Mouse (Mus musculus): ENCODE results near the gene Tspan8.

Tspan8 gene

DNA sequence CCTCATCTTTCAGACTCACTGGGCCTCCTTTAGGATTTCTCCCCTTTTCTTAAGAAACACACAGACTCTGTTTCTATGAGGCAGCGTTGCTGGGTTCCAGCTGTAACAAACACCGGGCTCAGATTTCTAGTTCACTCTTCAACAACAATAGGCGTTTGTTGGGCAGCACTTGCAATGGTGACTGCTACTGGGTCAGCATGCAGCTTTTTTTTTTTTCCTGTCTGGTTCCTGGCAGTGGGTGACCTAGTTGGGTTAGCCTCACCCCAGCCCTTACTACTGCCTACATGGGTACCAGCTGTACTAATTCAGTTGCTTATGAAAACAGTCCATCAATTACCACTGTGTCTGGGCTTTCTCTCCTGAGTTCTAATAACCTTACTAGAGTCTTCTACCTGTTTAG is 14.1 kb downstream of the Tspan8 start:
- no peak for DNase-seq (ENCODE audit: extremely low read depth, low read depth)

GRCm38 (mm10) chr10:115834017-115834416 is 17.4 kb downstream of the Tspan8 start:
- DNase-seq (ENCODE audit: extremely low read depth, low read depth): no peak

GRCm38 (mm10) chr10:115846930-115847329 is 30.3 kb downstream of the Tspan8 start:
- DNase-seq (ENCODE audit: extremely low read depth, low read depth): no peak

DNA sequence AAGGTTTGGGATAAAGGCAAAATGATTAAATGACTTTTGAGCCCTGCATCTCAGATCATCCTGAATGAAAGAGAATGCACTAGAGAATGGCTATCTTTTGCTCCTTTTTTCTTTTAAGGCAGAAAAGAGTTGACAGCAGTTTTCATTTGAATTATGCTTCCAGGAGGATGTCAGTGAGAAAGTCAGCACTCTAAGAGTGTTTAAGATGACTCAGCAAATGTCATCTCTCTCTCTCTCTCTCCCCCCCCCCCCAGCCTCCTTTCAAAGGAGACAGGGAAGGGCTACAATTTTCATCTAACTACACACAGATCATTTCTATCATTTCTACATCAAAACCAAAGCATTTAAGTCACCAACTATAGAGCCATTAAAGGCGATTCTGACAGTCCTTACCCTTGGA is 31.9 kb downstream of the Tspan8 start:
- DNase-seq (ENCODE audit: extremely low read depth, low read depth): no peak

- no peak for DNase-seq (ENCODE audit: extremely low read depth, low read depth)
Observed at GRCm38 (mm10) chr10:115860210-115860880, 43.7 kb downstream of the Tspan8 start.

DNA sequence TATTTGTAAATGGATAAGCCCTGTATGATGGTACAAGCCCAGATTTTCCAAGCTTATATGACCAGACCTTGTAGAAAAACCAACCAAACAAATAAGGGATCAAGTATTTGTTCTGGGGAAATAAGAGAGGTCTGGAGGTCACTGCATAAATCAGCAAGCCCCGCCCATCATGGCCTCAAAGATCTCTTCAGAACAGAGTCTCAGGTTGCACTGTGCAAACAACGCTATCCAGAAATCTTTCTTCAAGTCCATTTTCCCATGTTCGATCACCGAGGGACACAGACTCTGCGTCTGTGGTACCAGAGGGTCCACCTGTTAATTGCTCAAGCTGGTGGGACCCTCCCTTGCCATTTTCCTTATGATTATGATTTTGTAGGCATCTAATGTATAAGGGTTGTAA is 45.3 kb downstream of the Tspan8 start:
- no peak for DNase-seq (ENCODE audit: extremely low read depth, low read depth)

DNA sequence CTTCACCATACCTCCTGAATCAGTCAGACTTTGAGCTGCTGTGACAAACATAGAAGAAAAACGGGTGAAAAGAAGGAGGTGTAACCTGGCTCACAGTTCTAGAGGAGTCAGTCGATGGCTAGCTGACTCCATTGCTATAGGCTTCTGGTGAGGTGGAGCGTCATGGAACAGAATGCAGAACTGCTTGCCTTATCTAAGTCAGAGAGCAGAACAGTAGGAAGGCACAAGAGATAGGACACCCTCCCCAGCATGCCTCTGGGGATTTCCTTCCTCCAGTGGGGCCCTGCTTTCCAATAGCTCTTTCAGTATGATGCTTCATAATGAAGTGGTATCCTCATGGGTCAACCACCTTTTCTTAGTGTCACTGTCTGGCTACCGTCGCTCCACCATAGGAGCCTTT is 66.1 kb downstream of the Tspan8 start:
- peak; percentile 41 for DNase-seq (ENCODE audit: extremely low read depth, low read depth)

GRCm38 (mm10) chr10:115891924-115892323 is 75.3 kb downstream of the Tspan8 start:
- no peak for DNase-seq (ENCODE audit: extremely low read depth, low read depth)

- DNase-seq (ENCODE audit: extremely low read depth, low read depth): peak; percentile 41
Observed at GRCm38 (mm10) chr10:115892973-115893372, 76.3 kb downstream of the Tspan8 start.

DNA sequence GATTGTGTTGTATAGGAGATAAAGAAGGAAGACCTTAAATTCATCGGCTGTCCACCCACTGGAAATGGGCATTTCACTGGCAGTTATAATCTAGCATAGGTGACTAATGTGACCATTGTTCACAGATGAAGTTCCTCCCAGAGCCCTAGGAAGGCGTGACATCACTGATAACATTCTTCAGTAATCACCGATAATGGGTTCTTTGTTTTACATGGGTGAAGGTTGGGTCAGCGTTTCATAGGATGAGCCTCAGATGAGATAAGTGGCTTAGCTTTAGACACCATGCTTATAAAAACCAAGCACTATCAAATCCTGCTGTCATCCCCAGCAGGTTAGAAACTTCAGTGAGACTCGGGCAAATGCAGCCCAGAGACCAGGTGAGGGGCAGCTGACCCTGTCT is 77.4 kb downstream of the Tspan8 start:
- DNase-seq (ENCODE audit: extremely low read depth, low read depth): no peak

DNA sequence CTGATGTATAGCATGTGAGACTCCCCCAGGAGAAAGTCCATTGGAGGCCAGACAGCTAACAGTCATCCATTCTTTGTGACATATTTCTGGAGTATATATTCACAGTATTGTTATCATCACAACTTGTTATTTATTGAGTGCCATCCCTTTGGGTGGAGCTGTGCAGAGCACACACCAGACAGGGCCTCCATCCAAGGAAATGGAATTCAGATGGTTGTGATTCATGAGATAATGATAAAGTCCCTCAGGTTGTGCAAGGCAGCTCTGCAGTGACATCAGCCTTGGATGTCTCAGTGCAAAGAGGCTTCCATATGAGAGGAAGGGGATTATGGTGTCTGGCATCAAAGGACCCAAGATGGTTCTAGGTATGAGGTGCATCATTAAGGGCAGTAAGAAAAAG is 80.1 kb downstream of the Tspan8 start:
- no peak for DNase-seq (ENCODE audit: extremely low read depth, low read depth)

DNA sequence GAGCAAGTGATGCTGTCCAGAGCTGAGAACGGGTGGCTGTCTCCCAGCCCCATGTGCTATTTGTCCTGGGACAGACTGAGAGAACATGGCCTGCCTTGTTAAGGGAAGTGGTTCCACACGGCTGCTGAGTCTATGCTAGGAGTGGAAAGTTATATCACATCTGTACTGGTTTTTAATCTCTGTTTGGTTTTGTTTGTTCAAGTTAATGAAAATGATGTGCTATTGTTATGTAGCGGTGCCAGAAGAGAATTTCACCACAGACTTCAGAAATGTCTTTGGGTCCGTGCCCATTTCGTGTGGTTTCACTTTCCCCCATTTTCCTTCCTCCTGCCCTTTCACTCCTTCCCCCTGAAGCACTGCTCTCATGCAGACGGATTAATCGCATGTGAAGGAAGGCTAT is 80.6 kb downstream of the Tspan8 start:
- no peak for DNase-seq (ENCODE audit: extremely low read depth, low read depth)

All from MEL-GATA-1-ER (cell line).